Mouse (Mus musculus) kidney, adult 2 months (tissue): ENCODE data around the gene Gm20696.

Experiments used
- CTCF ChIP-seq: fragments of 200-500 bp; conservative IDR thresholded peaks from 2 replicates; pipeline ENCODE4 v1.5.1; 2011; ENCODE audit warnings: low read depth, mild to moderate bottlenecking, control low read depth, low read length, moderate library complexity, mixed read lengths; ENCODE audit not compliant: insufficient read depth, insufficient read length
- POLR2A ChIP-seq: fragments of 200-500 bp; IDR thresholded peaks from one replicate; pipeline ENCODE4 v1.6.1; 2011; ENCODE audit warnings: low read depth, low read length, control low read depth

GRCm38 (mm10) chr6:99643439-99644199 lies 23.0 kb downstream of the Gm20696 start:
- TF ChIP-seq POLR2A = no peak
- TF ChIP-seq CTCF = no peak
